Mouse (Mus musculus) E14TG2a.4 (cell line): Measurements from ENCODE around the gene T.
"Not testable (repeated sequence)": the region's sequence is repeated elsewhere in the genome, so short reads cannot be mapped to it uniquely, and the experiment has no call there.

Experiments used
- H3K27me3 ChIP-seq: 2 replicates; pipeline ENCODE4 v1.6.1; 2014; ENCODE audit warnings: low read length, control low read depth; ENCODE audit not compliant: insufficient read depth
- H3K36me3 ChIP-seq: 2 replicates; pipeline ENCODE4 v1.6.1; 2014; ENCODE audit warnings: low read length, control low read depth; ENCODE audit not compliant: insufficient read depth
- H3K4me1 ChIP-seq: replicated peaks from 2 replicates; pipeline ENCODE4 v1.6.1; 2014; ENCODE audit warnings: low read depth, low read length, control low read depth
- H3K4me3 ChIP-seq: replicated peaks from 2 replicates; pipeline ENCODE4 v1.5.1; 2014; ENCODE audit warnings: mild to moderate bottlenecking, low read length
- H3K9me3 ChIP-seq: 2 replicates; pipeline ENCODE4 v1.6.1; 2014; ENCODE audit warnings: low read length, control low read depth
- CTCF ChIP-seq: conservative IDR thresholded peaks from 2 replicates; pipeline ENCODE4 v1.5.1; 2014; ENCODE audit warnings: low read length
- NANOG ChIP-seq: IDR thresholded peaks from 2 replicates; pipeline ENCODE4 v1.6.1; 2014; ENCODE audit warnings: borderline replicate concordance, low read length, mixed read lengths
- POU5F1 ChIP-seq: IDR thresholded peaks from 2 replicates; pipeline ENCODE4 v1.6.1; 2014; ENCODE audit warnings: low read length, borderline replicate concordance

The T gene

DNA sequence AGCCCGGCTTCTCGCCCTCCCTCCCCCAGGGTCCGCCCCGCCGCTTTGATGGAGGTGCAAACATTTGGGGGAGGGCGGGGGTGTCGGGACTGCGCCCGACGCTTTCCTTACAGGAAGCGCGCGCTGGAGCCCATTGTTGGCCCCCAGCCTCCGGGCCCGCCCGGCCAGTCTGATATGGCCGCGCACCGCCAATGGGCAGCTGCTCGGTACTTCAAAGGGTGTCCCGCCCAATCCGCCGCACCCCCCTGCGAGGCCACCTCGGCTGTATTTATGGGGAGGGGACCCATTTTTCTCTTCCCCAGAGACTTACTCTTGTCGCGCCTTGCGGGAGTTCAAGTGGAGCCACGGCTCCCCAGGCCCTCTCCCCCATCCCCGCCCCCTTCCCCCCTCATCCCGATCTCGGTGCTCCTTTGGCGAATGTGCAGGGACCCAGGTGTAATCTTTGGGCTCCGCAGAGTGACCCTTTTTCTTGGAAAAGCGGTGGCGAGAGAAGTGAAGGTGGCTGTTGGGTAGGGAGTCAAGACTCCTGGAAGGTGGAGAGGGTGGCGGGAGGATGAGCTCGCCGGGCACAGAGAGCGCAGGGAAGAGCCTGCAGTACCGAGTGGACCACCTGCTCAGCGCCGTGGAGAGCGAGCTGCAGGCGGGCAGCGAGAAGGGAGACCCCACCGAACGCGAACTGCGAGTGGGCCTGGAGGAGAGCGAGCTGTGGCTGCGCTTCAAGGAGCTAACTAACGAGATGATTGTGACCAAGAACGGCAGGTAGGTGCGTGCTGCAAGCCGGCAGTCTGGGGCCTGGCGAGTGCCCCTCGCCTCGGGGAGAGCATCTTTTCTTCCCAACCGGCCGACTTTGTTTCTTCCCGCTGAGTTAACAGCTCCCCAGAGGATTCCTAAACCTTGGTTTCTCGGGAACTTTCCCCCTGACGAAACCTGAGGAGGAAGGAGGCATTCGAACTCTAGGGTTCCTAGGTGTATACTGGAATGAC is at the start of gene T:
T (plus strand) TSS at position 446 of the 983 bp plus-strand sequence.
- H3K4me3 ChIP-seq = peak within 1 kb of the TSS; percentile 76
- TF ChIP-seq NANOG (no peak), CTCF (no peak), POU5F1 (no peak)

GRCm38 (mm10) chr17:8385441-8385840 is 48.8 kb upstream of the T start:
- TF ChIP-seq POU5F1 (no peak), NANOG (no peak), CTCF (no peak)
- Histone ChIP-seq H3K9me3 (no peaks in the 10 kb centered on the region), H3K4me3 (no peak overlapping the region), H3K27me3 (peaks cover 27% of the 10 kb centered on the region), H3K4me1 (peaks cover 33% of the 10 kb centered on the region), H3K36me3 (no peaks in the 10 kb centered on the region)

More for the DNA sequence above, at the start of gene T:
- H3K27me3 ChIP-seq = peaks cover 93% of the 10 kb centered on the region
- no peaks in the 10 kb centered on the region for H3K9me3 ChIP-seq
- H3K4me1 ChIP-seq = peaks cover 61% of the 10 kb centered on the region
- H3K36me3 ChIP-seq = no peaks in the 10 kb centered on the region

- Histone ChIP-seq H3K36me3 (no peaks in the 10 kb centered on the region), H3K9me3 (no peaks in the 10 kb centered on the region), H3K4me1 (peaks cover 44% of the 10 kb centered on the region), H3K4me3 (0 out of 2 replicates have a peak overlapping the region, but pooled peaks have one; percentile 68), H3K27me3 (peaks cover 35% of the 10 kb centered on the region)
- TF ChIP-seq NANOG = no peak
- peak; percentile 43 for TF ChIP-seq CTCF
- TF ChIP-seq POU5F1 = no peak
Observed at GRCm38 (mm10) chr17:8388463-8388862, 45.8 kb upstream of the T start.

DNA sequence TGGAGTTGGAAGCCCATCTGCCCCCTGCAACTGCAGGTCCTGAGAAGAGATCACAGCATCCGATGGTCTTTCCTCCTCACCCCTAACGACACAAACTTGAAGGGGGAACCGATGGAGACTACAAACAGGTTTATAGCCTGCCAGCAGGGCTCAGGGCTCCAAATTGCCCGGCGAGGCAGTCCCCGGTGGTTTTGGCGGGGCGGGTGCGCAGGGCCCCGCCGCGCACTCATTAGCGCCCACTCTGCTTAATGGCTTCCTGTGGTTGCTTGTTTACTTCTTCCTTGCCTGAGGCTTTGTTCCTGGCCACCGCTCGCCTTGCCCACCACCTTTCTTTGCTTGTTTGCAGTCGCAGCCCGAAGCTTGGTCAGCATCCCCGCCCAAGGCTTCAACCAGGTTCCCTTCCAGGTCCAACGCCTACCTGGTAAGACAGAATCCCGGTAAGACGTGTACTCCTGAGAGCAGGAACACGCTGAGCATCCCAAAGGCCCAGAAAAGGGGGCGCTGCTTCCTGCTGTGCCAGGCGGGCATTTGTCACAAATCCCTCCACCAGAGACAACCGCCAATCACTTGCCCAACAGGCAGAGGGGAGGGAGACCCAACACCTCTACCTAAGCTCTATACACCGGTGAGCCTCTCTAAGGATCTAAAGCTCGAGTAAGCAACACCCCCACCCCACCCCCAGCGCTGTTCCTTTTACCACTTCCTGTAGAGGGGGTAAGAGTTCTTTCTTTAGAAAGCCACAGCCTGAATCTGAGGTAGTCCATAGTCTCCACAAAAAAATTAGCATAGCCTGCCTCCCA is 45.0 kb upstream of the T start:
- H3K27me3 ChIP-seq = peaks cover 35% of the 10 kb centered on the region
- peaks cover 48% of the 10 kb centered on the region for H3K4me1 ChIP-seq
- no peaks in the 10 kb centered on the region for H3K9me3 ChIP-seq
- no peak for TF ChIP-seq CTCF
- no peak for TF ChIP-seq POU5F1
- no peak; the same call in 1 of the 2 replicates for TF ChIP-seq NANOG
- H3K36me3 ChIP-seq = no peaks in the 10 kb centered on the region
- peak overlapping the region; percentile 68 for H3K4me3 ChIP-seq

GRCm38 (mm10) chr17:8389790-8390095 is 44.5 kb upstream of the T start:
- Histone ChIP-seq H3K9me3 (no peaks in the 10 kb centered on the region), H3K4me3 (peak overlapping the region; percentile 68), H3K27me3 (peaks cover 35% of the 10 kb centered on the region), H3K36me3 (no peaks in the 10 kb centered on the region), H3K4me1 (peaks cover 48% of the 10 kb centered on the region)
- no peak for TF ChIP-seq NANOG
- TF ChIP-seq CTCF = no peak
- TF ChIP-seq POU5F1 = no peak

GRCm38 (mm10) chr17:8390487-8390886 is 43.7 kb upstream of the T start:
- no peaks in the 10 kb centered on the region for H3K36me3 ChIP-seq
- H3K27me3 ChIP-seq = peaks cover 35% of the 10 kb centered on the region
- TF ChIP-seq POU5F1 (no peak), NANOG (no peak), CTCF (no peak)
- no peaks in the 10 kb centered on the region for H3K9me3 ChIP-seq
- H3K4me1 ChIP-seq = peaks cover 48% of the 10 kb centered on the region
- no peak overlapping the region for H3K4me3 ChIP-seq

- H3K4me3 ChIP-seq = no peak overlapping the region
- no peaks in the 10 kb centered on the region for H3K9me3 ChIP-seq
- TF ChIP-seq CTCF = no peak
- TF ChIP-seq NANOG = no peak
- no peak for TF ChIP-seq POU5F1
- H3K27me3 ChIP-seq = peaks cover 6% of the 10 kb centered on the region; the same call in 1 of the 2 replicates
- peaks cover 51% of the 10 kb centered on the region for H3K4me1 ChIP-seq
- H3K36me3 ChIP-seq = no peaks in the 10 kb centered on the region
Observed at GRCm38 (mm10) chr17:8396371-8396770, 37.9 kb upstream of the T start.

- Histone ChIP-seq H3K36me3 (no peaks in the 10 kb centered on the region), H3K4me1 (peaks cover 43% of the 10 kb centered on the region), H3K9me3 (no peaks in the 10 kb centered on the region), H3K4me3 (no peak overlapping the region), H3K27me3 (peaks cover 6% of the 10 kb centered on the region; the same call in 1 of the 2 replicates)
- TF ChIP-seq NANOG (no peak), POU5F1 (no peak), CTCF (no peak)
Observed at GRCm38 (mm10) chr17:8397946-8398345, 36.3 kb upstream of the T start.

- Histone ChIP-seq H3K9me3 (peaks cover 12% of the 10 kb centered on the region), H3K4me1 (peaks cover 29% of the 10 kb centered on the region)
- H3K36me3 ChIP-seq, H3K27me3 ChIP-seq, H3K4me3 ChIP-seq: not testable (repeated sequence)
Observed at GRCm38 (mm10) chr17:8403932-8404331, 30.3 kb upstream of the T start.
